Mouse (Mus musculus) erythroid progenitor cell, adult 5-6 weeks (primary cell): ENCODE results near the gene Zswim3. TPM values are rescaled to one million over a fixed set of nuclear protein-coding genes. Genes with fewer than 3 reads are reported as not detected.
"Not testable (repeated sequence)": the region's sequence is repeated elsewhere in the genome, so short reads cannot be mapped to it uniquely, and the experiment has no call there.

ENCODE experiments used
- ATAC-seq: replicated peaks from 2 replicates; pipeline ENCODE4 v1.8.0; 2016; ENCODE audit warnings: moderate number of reproducible peaks, mild to moderate bottlenecking, moderate TSS enrichment, inconsistent platforms; ENCODE audit not compliant: poor library complexity, low FRiP score, severe bottlenecking
- total RNA-seq, 2 experiments: library from RNA; stranded (forward) in 1 of 2; stranded (reverse) in 1 of 2; fragments of 150-400 nt in 1 of 2; fragments of 186-747, 209-891 nt in 1 of 2; gene quantifications; 2 replicates each; pipeline versions ENCODE4 v1.2.3 to v1.2.4; 2015 to 2017; ENCODE audit warnings: low replicate concordance in 2 of 2

Gene Zswim3
- total RNA-seq, 2 experiments from 2014 or later = 2.3 to 2.5 TPM

- ATAC-seq = peak; percentile 73
Measured at GRCm38 (mm10) chr2:164833314-164833959, 28.5 kb downstream of the Zswim3 start, which contains the start of gene Neurl2. TSS of gene Neurl2 (minus strand) at chr2:164833456.

- ATAC-seq = no peak
Measured at GRCm38 (mm10) chr2:164834531-164834930, 29.6 kb downstream of the Zswim3 start.

- no peak for ATAC-seq
Measured at GRCm38 (mm10) chr2:164835164-164835563, 30.3 kb downstream of the Zswim3 start.

GRCm38 (mm10) chr2:164845782-164846181, 40.9 kb downstream of the Zswim3 start:
- no peak for ATAC-seq

GRCm38 (mm10) chr2:164850061-164850460, 45.2 kb downstream of the Zswim3 start:
- ATAC-seq = no peak

- not testable (repeated sequence) for ATAC-seq
Measured at GRCm38 (mm10) chr2:164855572-164855971, 50.7 kb downstream of the Zswim3 start.

GRCm38 (mm10) chr2:164856309-164857100, 51.6 kb downstream of the Zswim3 start:
- no peak for ATAC-seq

GRCm38 (mm10) chr2:164857101-164857821, 52.4 kb downstream of the Zswim3 start, which contains the start of gene Pltp:
TSS of gene Pltp (minus strand) at chr2:164857711.
- ATAC-seq = 0 out of 2 replicates have a peak, but pooled peaks have one; percentile 15

GRCm38 (mm10) chr2:164857842-164858553, 53.1 kb downstream of the Zswim3 start:
- no peak for ATAC-seq

GRCm38 (mm10) chr2:164859155-164859554, 54.3 kb downstream of the Zswim3 start:
- no peak for ATAC-seq

GRCm38 (mm10) chr2:164859640-164860432, 54.9 kb downstream of the Zswim3 start:
- ATAC-seq = no peak

GRCm38 (mm10) chr2:164861094-164861493, 56.2 kb downstream of the Zswim3 start:
- ATAC-seq = no peak

GRCm38 (mm10) chr2:164862179-164862861, 57.4 kb downstream of the Zswim3 start:
- no peak for ATAC-seq

- not testable (repeated sequence) for ATAC-seq
Measured at GRCm38 (mm10) chr2:164863411-164863810, 58.5 kb downstream of the Zswim3 start.

- no peak for ATAC-seq
Measured at GRCm38 (mm10) chr2:164864593-164864992, 59.7 kb downstream of the Zswim3 start.

GRCm38 (mm10) chr2:164866741-164867551, 62.0 kb downstream of the Zswim3 start:
- no peak for ATAC-seq

- 0 out of 2 replicates have a peak, but pooled peaks have one; percentile 45 for ATAC-seq
Measured at GRCm38 (mm10) chr2:164867566-164867965, 62.7 kb downstream of the Zswim3 start.
